Mouse (Mus musculus) ES-Bruce4 (cell line): ENCODE results near the gene Zfand2b.

Source experiments
- CTCF ChIP-seq: IDR thresholded peaks from one replicate; pipeline ENCODE4 v1.8.1; 2011; ENCODE audit warnings: low read depth, low read length
- POLR2A ChIP-seq: IDR thresholded peaks from one replicate; pipeline ENCODE4 v1.8.1; 2011; ENCODE audit warnings: low read length; ENCODE audit not compliant: insufficient read depth

- TF ChIP-seq CTCF (no peak), POLR2A (no peak)
Measured at GRCm38 (mm10) chr1:75191258-75191621, 22.8 kb downstream of the Zfand2b start.
